Mouse (Mus musculus) thymus, postnatal 14 days (tissue): ENCODE measurements around the gene Rasgef1b.

Experiments
- DNase-seq: peaks from one replicate; pipeline ENCODE4 v3.0.0; 2021

Rasgef1b gene

GRCm38 (mm10) chr5:99526797-99527201, 202.1 kb downstream of the Rasgef1b start:
- no peak for DNase-seq

DNA sequence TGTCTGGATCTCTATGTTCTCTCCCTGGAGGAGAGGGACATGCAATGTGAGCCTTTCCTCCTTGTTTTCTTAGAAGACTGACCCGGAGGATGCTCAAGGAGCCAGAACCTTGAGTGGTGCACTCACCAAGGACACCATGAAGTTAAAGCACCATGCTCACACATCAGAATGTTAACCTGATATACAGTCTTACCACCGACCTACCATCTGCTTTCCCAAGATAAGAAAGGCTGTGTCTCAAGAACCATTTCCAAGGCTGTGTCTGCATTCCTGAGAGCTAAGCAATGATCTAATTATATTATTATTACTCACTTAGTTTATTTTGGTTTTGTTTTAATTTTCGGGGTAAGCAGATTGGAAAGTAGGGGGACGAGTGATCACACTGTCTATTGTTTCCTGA, 203.2 kb downstream of the Rasgef1b start:
- DNase-seq, result no peak

DNA sequence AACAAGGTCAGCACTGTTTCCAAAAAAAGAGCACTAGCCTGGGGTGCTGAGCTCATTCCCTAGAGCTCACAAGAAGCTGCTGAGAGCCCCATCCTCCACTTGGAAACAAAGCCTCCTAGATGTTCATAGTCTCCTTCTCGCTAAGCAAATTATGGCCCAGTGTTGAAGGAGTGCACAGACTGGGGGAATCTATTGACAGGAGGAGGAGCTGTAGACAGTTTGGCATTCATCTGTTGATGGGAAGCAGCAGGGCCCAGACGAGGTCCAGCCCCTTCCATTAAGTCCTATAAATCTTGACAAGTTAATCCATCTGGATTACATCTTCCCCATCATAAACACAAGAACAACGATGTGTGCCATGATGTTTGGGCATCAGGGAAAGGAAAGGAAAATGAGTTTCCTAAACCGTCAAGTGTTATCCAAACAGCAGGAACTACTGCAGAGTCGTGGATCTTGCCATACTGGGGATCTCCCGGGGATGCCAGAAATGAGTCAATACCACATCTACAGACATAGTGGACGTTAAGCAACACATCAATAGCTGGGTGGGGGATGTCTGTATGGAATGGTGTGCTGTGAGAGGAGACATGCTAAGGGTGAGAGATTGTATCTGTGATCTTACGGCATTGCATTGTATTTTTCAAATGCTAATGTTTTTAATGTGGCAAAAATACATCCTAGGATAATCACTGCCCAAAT, 206.1 kb downstream of the Rasgef1b start:
- DNase-seq, result no peak

DNA sequence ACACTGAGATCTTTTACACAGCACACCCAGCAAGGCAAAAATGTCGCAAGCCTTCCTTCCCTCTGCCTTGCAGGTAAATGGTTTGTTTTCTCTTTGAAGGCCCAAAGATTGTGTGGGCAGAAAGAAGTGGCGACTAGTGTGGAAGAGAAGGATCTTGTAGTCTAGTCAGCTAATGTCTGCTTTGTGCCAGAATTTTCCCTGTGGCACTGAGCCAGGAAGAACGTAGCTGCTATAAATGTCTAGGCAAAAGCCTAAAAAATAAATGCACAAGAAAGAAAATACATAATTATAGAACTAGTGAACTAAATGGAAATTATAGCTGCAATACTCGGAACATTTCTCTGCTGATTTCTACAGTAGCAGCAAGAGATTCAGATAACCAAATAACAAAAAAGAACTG, 207.5 kb downstream of the Rasgef1b start:
- no peak for DNase-seq

GRCm38 (mm10) chr5:99519556-99519955, 209.3 kb downstream of the Rasgef1b start:
- no peak for DNase-seq

DNA sequence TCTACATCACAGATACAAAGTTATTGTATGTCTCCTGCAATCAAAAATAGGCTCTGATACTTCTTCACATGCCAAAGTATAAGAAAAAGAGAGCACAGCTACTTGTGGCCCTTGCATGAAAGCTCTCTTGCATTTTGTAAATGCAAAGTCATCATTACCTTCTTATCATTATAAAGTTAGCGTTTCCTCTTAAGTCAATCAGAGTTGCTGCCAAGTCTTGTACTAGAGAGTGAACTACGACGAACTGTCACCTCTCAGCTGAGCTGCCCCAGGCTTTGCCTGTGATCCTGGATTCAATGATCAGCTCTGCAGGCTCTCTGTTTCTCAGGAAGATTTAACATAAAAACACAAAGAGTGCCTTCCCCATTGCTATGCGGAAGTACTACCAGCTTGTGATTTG, 209.8 kb downstream of the Rasgef1b start:
- no peak for DNase-seq

- DNase-seq, result no peak
These were observed 212.7 kb downstream of the Rasgef1b start for GRCm38 (mm10) chr5:99516207-99516606.

- no peak for DNase-seq
These were observed 213.1 kb downstream of the Rasgef1b start for GRCm38 (mm10) chr5:99515764-99516163.

GRCm38 (mm10) chr5:99513209-99513880, 215.5 kb downstream of the Rasgef1b start:
- no peak for DNase-seq

- no peak for DNase-seq
These were observed 217.8 kb downstream of the Rasgef1b start for GRCm38 (mm10) chr5:99511081-99511480.

- DNase-seq, result no peak
These were observed 222.8 kb downstream of the Rasgef1b start for GRCm38 (mm10) chr5:99506109-99506508.

DNA sequence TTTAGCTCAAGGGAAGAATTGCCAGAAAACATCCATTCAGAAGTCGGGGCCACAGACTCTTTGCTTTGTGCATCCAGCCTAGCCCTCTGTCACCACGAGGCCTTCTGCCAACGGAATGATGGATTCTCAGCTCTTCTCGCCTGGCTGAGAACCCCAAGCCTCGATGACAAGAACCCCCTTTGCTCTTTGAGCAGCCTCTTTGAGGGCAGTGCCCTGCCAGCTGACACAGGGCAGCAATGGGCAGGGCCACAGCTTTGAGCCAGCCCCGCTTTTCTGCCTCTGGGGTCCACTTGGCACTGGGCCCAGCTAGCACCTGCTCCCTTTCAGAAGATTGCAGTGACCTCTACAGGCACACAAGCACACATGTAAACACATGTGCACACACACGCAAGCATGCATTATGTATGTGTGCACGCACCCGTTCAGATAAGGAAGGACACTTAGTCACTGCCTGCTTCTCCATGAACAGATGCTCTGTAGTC, 224.5 kb downstream of the Rasgef1b start:
- no peak for DNase-seq

GRCm38 (mm10) chr5:99502681-99503080, 226.2 kb downstream of the Rasgef1b start:
- no peak for DNase-seq

GRCm38 (mm10) chr5:99499404-99500089, 229.3 kb downstream of the Rasgef1b start:
- no peak for DNase-seq

DNA sequence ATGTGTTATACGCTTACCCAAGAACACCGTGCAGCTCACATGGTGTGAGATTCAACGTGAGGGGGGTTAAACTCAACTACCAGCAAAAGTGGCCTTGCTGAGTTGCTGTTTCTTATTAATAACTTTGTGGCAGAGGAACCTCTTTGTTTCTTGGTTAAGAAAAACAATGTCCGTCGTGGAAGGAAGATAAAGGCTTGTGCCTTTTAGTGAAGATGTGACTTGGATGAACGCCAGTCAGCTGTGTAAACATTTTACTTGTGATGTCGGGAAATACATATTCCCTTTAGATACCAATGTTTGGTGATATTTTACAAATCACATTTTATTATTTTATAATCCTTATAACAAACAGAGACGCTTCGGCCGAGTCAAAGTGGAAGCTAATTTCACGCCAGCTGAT, 231.0 kb downstream of the Rasgef1b start:
- DNase-seq, result no peak

- no peak for DNase-seq
These were observed 231.7 kb downstream of the Rasgef1b start for GRCm38 (mm10) chr5:99496931-99497782.

DNA sequence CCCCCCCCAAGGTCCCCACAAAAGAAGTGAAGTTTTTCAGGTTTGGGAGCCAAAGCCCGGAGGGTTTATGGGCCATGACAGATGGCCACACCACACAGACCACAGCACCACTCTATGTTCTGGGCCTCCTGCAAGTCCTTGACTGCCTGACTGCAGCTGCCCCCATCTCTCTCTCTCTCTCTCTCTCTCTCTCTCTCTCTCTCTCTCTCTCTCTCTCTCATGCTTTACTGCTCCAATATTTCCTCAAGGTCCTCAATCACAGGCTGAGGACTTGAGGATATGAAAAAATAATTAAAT, 232.8 kb downstream of the Rasgef1b start:
- no peak for DNase-seq

DNA sequence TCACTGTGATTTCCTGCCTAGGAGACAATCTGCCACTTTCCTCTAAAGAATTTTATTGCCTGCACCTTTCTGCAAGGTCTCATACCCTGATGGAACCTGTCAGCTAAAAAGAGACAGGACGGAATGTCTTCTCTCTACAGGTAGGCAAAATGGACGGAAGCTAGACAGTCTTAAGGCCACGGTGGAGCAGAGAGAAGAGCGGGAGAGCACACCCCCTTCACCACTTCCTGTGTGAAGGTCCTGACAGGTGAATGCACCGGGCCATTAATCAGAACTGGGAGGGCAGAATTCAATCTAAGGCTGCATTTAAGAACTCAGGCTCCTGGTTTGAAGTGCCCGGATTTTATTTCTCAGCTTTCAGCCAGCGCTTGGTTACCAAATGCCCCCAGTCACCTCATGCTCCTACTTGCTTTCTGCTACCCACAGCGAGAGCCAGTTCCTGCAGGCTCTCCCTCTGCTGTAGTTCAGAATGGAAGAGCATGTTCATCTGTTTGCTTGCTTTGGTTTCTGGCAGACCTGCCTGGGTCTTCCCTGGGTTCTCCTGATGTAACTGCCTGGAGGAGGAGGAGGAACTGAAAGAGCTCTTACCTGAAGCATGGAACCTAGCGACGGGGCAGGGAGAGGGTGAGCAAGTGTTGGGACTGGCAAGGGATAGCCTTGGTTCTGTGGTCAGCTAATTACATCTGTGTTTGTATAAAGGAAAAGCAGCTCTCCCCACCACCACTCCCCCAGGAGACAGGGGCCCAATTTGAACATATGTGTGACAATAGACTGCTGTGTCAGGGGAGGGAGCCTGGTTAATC, 233.3 kb downstream of the Rasgef1b start:
- DNase-seq, result no peak

- no peak for DNase-seq
These were observed 235.0 kb downstream of the Rasgef1b start for GRCm38 (mm10) chr5:99493861-99494260.

DNA sequence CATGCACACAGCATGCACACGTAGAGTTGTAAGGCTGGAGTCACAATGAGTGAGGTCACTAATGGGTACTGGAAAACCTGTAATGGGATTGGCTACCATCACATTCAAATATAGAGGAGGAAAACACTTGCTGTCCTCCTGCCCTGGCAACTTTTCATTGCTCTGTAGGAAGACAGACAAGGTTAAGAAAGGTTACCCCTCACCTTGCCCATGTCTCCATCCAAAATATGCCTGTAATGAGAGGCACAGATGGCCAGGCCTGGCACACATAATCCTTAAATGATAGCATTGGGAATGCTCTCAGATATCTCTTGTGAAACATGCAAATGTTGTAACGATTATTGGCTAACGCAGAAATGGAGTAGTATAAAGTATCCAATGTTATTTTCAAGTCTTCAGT, 235.8 kb downstream of the Rasgef1b start:
- no peak for DNase-seq

DNA sequence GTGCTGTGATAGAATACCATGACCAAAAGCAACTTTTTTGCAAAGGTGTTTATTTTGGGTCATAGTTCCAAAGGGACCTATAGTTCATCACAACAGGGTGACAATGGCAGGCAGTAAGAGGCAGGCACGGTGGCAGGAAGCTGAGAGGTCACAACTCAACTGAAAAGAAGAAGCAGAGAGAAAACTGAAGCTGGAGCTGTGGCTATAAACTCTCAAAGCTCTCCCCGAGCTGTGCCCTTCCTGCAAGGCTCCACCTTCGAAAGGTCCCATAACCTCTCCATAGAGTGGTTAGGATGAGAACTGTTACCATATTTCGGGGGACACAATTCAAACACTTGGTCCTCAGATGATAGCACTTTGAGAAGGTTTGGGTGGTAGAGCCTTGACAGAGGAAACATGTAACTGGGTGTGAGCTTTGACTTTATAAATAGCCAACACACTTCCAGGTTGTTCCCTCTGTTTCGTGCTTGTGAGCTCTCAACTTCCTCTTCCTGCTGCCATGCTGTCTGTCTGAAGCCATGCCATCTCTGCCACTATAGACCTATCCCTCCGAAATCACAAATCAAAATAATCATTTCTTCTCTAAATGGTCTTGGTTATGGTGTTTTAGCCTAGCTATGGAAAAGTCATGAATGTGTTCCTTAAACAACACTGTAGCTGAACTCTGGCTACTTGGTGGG, 240.2 kb downstream of the Rasgef1b start:
- DNase-seq, result no peak
